Mouse (Mus musculus) stomach, postnatal 0 days (tissue): ENCODE measurements at regions not wholly inside any gene's neighbourhood (a gene's known extent, or its start where the extent isn't known, plus 50 kb on each side); places are given as distances from the start of the nearest gene placed in this dataset.

ENCODE experiments used
- ATAC-seq: fragments of 200-750 bp; cut with Nextera tagmentation; 2 replicates; pipeline ENCODE4 v1.8.0; 2017; ENCODE audit not compliant: low FRiP score, low TSS enrichment
- DNase-seq: peaks from one replicate; pipeline ENCODE4 v3.0.0-alpha.2; 2016; ENCODE audit warnings: low spot score
- H3K27ac ChIP-seq: fragments of 300-500 bp; sonication (generic); replicated peaks from 2 replicates; pipeline ENCODE4 v1.5.1; 2014; ENCODE audit warnings: mild to moderate bottlenecking, control low read depth
- H3K27me3 ChIP-seq: fragments of 300-500 bp; sonication (generic); 2 replicates; pipeline ENCODE4 v1.6.1; 2014; ENCODE audit warnings: low read length; ENCODE audit not compliant: control insufficient read depth, insufficient read depth
- H3K36me3 ChIP-seq: fragments of 300-500 bp; sonication (generic); 2 replicates; pipeline ENCODE4 v1.6.1; 2014; ENCODE audit warnings: low read length, mixed read lengths; ENCODE audit not compliant: control insufficient read depth, insufficient read depth
- H3K4me1 ChIP-seq: fragments of 300-500 bp; sonication (generic); replicated peaks from 2 replicates; pipeline ENCODE4 v1.6.1; 2014; ENCODE audit warnings: antibody characterized with exemption; ENCODE audit not compliant: control insufficient read depth, insufficient read depth
- H3K4me2 ChIP-seq: fragments of 300-500 bp; sonication (generic); replicated peaks from 2 replicates; pipeline ENCODE4 v1.6.1; 2014; ENCODE audit warnings: low read depth, mild to moderate bottlenecking, control low read depth, moderate library complexity
- H3K4me3 ChIP-seq: fragments of 300-500 bp; sonication (generic); 2 replicates; pipeline ENCODE4 v1.5.1; 2014; ENCODE audit warnings: low read depth, low read length, control low read depth
- H3K9ac ChIP-seq: fragments of 300-500 bp; sonication (generic); 2 replicates; pipeline ENCODE4 v1.6.1; 2014; ENCODE audit warnings: mild to moderate bottlenecking, low read length, control low read depth, mixed read lengths
- H3K9me3 ChIP-seq: fragments of 300-500 bp; sonication (generic); 2 replicates; pipeline ENCODE4 v1.6.1; 2016; ENCODE audit warnings: low read length; ENCODE audit not compliant: control insufficient read depth
- CTCF ChIP-seq: IDR thresholded peaks from 2 replicates; pipeline ENCODE4 v1.5.1; 2016; ENCODE audit warnings: antibody characterized with exemption, low read depth, mild to moderate bottlenecking, moderate library complexity
- EP300 ChIP-seq: optimal IDR thresholded peaks from 2 replicates; pipeline ENCODE3; 2016; ENCODE audit warnings: antibody characterized with exemption
- WGBS: fragments of 180-500 bp; shearing (Covaris S2); extraction: QIAGEN DNeasy Blood & Tissue Kit; methylation state at CpG from one replicate; pipeline ENCODE4 v1.1.7; 2014; 5-methylcytosine and 5-hydroxymethylcytosine counted together

DNA sequence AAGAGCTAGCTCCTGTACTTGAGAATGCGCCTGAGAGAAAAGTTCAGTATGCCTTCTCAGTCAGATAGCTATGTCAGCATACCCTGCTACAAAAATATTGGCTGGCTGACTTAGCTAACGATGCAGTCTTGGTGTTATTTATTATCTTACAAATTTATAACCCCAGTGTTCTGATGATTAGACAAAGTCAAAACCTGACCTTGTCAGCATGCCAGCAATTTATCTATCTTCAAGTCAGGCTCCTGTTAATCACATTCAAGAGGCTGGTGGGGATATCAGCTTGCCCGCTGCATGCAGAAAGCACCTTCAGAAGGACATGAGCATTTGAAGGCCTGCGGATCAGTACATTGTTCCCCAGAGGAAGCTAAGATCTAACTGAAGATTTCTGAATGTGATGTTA is 146.0 kb upstream of the Plxnc1 start:
- WGBS = 87% methylated on average over 4 of the region's 4 CpGs
- H3K27ac ChIP-seq = no peak overlapping the region
- no peak for ATAC-seq

DNA sequence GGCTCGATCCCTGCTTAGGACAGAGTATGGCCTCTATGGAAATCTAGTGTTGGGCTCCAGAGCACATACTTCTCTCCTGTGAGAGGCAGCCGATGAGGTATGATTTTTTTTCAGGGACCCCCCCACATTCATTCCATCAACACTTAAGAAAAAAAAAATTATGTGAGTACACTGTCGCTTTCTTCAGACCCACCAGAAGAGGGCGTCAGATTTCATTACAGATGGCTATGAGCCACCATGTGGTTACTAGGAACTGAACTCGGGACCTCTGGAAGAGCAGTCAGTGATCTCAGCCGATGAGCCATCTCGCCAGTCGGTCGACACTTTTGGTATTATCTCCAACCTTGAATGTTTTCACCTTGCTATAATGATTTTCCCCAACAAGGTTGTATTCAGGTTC is 145.4 kb upstream of the Plxnc1 start:
- ATAC-seq (no peak), DNase-seq (no peak)
- no peak overlapping the region for H3K9ac ChIP-seq
- no peak overlapping the region for H3K4me3 ChIP-seq
- H3K4me1 ChIP-seq = no peaks in the 10 kb centered on the region
- no peak overlapping the region for H3K27ac ChIP-seq
- H3K27me3 ChIP-seq = no peaks in the 10 kb centered on the region
- 89% methylated on average over 9 of the region's 9 CpGs for WGBS
- no peak overlapping the region for H3K4me2 ChIP-seq
- no peaks in the 10 kb centered on the region for H3K9me3 ChIP-seq
- TF ChIP-seq EP300 (no peak), CTCF (peak; percentile 46)
- no peaks in the 10 kb centered on the region for H3K36me3 ChIP-seq

More for the DNA sequence above, 146.0 kb upstream of the Plxnc1 start:
- no peaks in the 10 kb centered on the region for H3K9me3 ChIP-seq
- H3K27me3 ChIP-seq = no peaks in the 10 kb centered on the region
- no peak for TF ChIP-seq CTCF
- no peak for TF ChIP-seq EP300
- H3K4me1 ChIP-seq = no peaks in the 10 kb centered on the region
- H3K36me3 ChIP-seq = no peaks in the 10 kb centered on the region
- H3K4me2 ChIP-seq = no peak overlapping the region
- no peak for DNase-seq
- no peak overlapping the region for H3K4me3 ChIP-seq
- H3K9ac ChIP-seq = no peak overlapping the region

DNA sequence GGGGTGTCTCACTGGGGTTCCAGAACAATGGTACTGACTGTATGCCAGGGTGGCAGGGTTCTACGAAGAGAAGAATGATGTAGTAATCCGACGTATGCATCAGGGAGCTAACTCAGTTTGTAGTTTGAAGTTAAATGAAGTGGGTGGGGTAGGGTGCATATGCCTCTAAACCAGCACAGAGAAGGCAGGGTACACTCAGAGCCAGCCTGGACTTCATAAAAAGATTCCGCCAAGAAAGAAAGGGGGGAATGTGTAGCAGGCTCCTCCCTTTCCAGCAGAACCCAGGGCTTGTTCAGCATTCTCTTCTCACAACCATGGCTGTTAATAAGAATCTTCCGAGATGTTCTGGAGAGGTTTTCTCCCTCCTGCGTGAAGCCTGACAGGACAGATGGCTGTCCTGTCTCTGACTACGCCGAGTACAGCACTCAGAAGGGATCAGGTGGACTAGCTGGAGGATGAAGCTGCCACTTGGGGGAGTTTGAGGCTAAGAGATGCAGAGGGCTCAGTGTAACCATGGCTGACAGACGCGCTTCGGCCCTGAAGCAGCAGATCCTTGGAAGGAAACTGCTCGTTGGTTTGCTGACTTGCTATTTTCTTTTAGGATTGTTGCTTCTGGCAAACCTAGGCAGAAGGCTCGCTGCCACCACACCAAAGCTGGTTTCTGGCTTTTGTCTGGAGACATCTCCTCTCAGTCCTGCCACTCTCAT is 143.4 kb upstream of the Plxnc1 start:
- peak; percentile 86 for TF ChIP-seq CTCF
- no peak for TF ChIP-seq EP300
- WGBS = 31% methylated on average over 13 of the region's 13 CpGs
- Histone ChIP-seq H3K9me3 (no peaks in the 10 kb centered on the region), H3K4me2 (no peak overlapping the region), H3K36me3 (no peaks in the 10 kb centered on the region), H3K27me3 (no peaks in the 10 kb centered on the region), H3K9ac (no peak overlapping the region), H3K27ac (no peak overlapping the region), H3K4me1 (no peaks in the 10 kb centered on the region), H3K4me3 (no peak overlapping the region)
- ATAC-seq (peak; percentile 86), DNase-seq (peak; percentile 67)

DNA sequence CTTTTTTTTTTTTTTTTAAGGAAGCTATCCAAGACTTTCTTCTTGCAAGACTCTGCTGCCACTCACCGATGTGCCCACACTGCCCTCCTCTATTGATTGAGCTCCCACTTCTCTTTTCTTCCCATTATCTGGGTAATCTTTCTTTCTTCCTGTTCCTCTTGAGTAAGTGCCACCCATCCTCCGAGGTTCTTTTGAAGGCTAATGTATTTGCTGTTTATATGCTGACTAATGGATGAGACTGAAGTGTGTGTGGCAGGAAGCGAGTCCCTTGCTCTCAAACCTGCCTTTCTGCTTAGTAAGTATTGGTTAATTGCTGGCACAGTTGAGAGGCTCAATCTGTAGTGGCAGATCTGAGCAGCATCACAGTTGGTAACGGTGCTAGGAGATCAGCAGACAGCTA is 142.1 kb upstream of the Plxnc1 start:
- Histone ChIP-seq H3K27ac (no peak overlapping the region), H3K9me3 (no peaks in the 10 kb centered on the region), H3K4me1 (no peaks in the 10 kb centered on the region), H3K9ac (no peak overlapping the region), H3K4me3 (no peak overlapping the region), H3K4me2 (no peak overlapping the region), H3K36me3 (no peaks in the 10 kb centered on the region), H3K27me3 (no peaks in the 10 kb centered on the region)
- DNase-seq (no peak), ATAC-seq (no peak)
- no peak for TF ChIP-seq EP300
- no peak for TF ChIP-seq CTCF
- 31% methylated on average over 4 of the region's 4 CpGs for WGBS

GRCm38 (mm10) chr10:95085688-95086268 is 141.1 kb upstream of the Plxnc1 start:
- no peak overlapping the region for H3K9ac ChIP-seq
- no peak overlapping the region for H3K4me3 ChIP-seq
- ATAC-seq = no peak
- TF ChIP-seq EP300 = no peak
- TF ChIP-seq CTCF = no peak
- H3K27ac ChIP-seq = no peak overlapping the region
- no peaks in the 10 kb centered on the region for H3K27me3 ChIP-seq
- no peaks in the 10 kb centered on the region for H3K4me1 ChIP-seq
- no peaks in the 10 kb centered on the region for H3K9me3 ChIP-seq
- H3K36me3 ChIP-seq = no peaks in the 10 kb centered on the region
- no peak for DNase-seq
- WGBS = 71% methylated on average over 8 of the region's 8 CpGs
- H3K4me2 ChIP-seq = no peak overlapping the region
